Mouse (Mus musculus): ENCODE data around the gene Ank3.

DNA sequence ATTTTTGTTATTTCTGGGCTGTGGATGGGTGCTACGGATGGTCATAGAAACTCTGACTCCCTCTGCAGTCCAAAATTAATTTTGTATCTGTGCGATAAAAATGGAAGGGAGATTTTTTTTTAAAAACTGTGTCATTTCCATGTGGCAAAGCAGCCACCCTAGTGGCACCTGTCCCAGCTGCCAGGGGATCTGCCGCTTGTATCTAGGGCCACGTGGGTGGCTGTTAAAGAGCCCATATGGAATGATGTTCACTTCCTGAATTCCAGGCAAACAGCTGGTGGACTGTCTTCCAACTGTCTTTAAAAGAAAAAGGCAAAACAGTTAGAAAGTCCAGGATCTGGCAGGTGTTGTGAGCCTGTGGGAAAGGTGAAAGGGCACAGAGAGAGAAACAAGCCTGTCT lies 672.8 kb downstream of the Ank3 start:
- TF ChIP-seq CTCF (IDR thresholded peaks at IDR 0.05; ENCODE audit: insufficient read depth, low read length) (no peak), POLR2A (IDR thresholded peaks at IDR 0.05; ENCODE audit: borderline replicate concordance, extremely low read depth, low read depth, low read length) (no peak)

Data from lung, adult 2 months (tissue).